Mouse (Mus musculus) G1E (cell line): Measurements from ENCODE around the gene Mst1.

Source experiments
- CTCF ChIP-seq: IDR thresholded peaks from 2 replicates; pipeline ENCODE4 v1.5.1; 2012; ENCODE audit warnings: low read depth, low read length, inconsistent platforms, mixed read lengths
- GATA1 ChIP-seq: IDR thresholded peaks from 2 replicates; pipeline ENCODE4 v1.6.1; 2012; ENCODE audit warnings: borderline replicate concordance, low read length, inconsistent platforms, mixed read lengths
- POLR2AphosphoS5 ChIP-seq: IDR thresholded peaks from 2 replicates; pipeline ENCODE4 v1.6.1; 2012; ENCODE audit warnings: low read depth, low read length, inconsistent platforms; ENCODE audit not compliant: insufficient replicate concordance
- TAL1 ChIP-seq: conservative IDR thresholded peaks from 2 replicates; pipeline ENCODE4 v1.6.1; 2012; ENCODE audit warnings: low read depth, low read length, inconsistent platforms, mixed read lengths

- TF ChIP-seq CTCF: no peak
- TF ChIP-seq GATA1: no peak
- TF ChIP-seq TAL1: no peak
- TF ChIP-seq POLR2AphosphoS5: peak; percentile 20; the same call in 1 of the 2 replicates
These were observed 27.8 kb upstream of the Mst1 start for GRCm38 (mm10) chr9:108052411-108052810.
